Mouse (Mus musculus) adrenal gland, adult 18-20 months (tissue): ENCODE results near the gene Pde4b. TPM values are rescaled to one million over a fixed set of nuclear protein-coding genes. Genes with fewer than 3 reads are reported as not detected.

ENCODE experiments used
- DNase-seq, 2 experiments: peaks; one replicate each; pipeline ENCODE4 v3.0.0; 2021 to 2022; ENCODE audit warnings: low spot score in 2 of 2
- total RNA-seq, 2 experiments: library from RNA; stranded (reverse); gene quantifications; 1 replicate in 1 of 2; 2 replicates in 1 of 2; pipeline ENCODE4 v1.2.3; 2021

Gene Pde4b
- total RNA-seq, 2 experiments from 2014 or later: 3.8 to 5.4 TPM

- DNase-seq: no peak
Measured at GRCm38 (mm10) chr4:102172711-102173213, 85.4 kb downstream of the Pde4b start.

GRCm38 (mm10) chr4:102175985-102176384 lies 88.6 kb downstream of the Pde4b start:
- no peak for DNase-seq

GRCm38 (mm10) chr4:102177258-102177657 lies 89.9 kb downstream of the Pde4b start:
- no peak for DNase-seq

- no peak for DNase-seq
Measured at GRCm38 (mm10) chr4:102186888-102187287, 99.5 kb downstream of the Pde4b start.

- no peak for DNase-seq
Measured at GRCm38 (mm10) chr4:102197707-102198106, 110.4 kb downstream of the Pde4b start.

GRCm38 (mm10) chr4:102209773-102210172 lies 122.4 kb downstream of the Pde4b start:
- no peak for DNase-seq

GRCm38 (mm10) chr4:102226700-102227099 lies 139.4 kb downstream of the Pde4b start:
- no peak for DNase-seq

GRCm38 (mm10) chr4:102228953-102229586 lies 141.7 kb downstream of the Pde4b start:
- peak in 1 of 2 experiments; percentile 24 for DNase-seq

- no peak for DNase-seq
Measured at GRCm38 (mm10) chr4:102230898-102231297, 143.6 kb downstream of the Pde4b start.

GRCm38 (mm10) chr4:102233633-102234032 lies 146.3 kb downstream of the Pde4b start:
- DNase-seq: no peak

- DNase-seq: no peak
Measured at GRCm38 (mm10) chr4:102235151-102235550, 147.8 kb downstream of the Pde4b start.

GRCm38 (mm10) chr4:102239102-102239501 lies 151.8 kb downstream of the Pde4b start:
- no peak for DNase-seq

GRCm38 (mm10) chr4:102239657-102240390 lies 152.5 kb downstream of the Pde4b start:
- no peak for DNase-seq

- DNase-seq: no peak
Measured at GRCm38 (mm10) chr4:102240754-102241427, 153.5 kb downstream of the Pde4b start.

- no peak for DNase-seq
Measured at GRCm38 (mm10) chr4:102253994-102254393, 166.7 kb downstream of the Pde4b start.

GRCm38 (mm10) chr4:102254466-102255294 lies 167.3 kb downstream of the Pde4b start:
- no peak for DNase-seq

- DNase-seq: no peak
Measured at GRCm38 (mm10) chr4:102255295-102255670, 167.9 kb downstream of the Pde4b start.

GRCm38 (mm10) chr4:102256170-102256960 lies 169.0 kb downstream of the Pde4b start:
- no peak for DNase-seq

- DNase-seq: no peak
Measured at GRCm38 (mm10) chr4:102260216-102260615, 172.9 kb downstream of the Pde4b start.

GRCm38 (mm10) chr4:102272313-102272712 lies 185.0 kb downstream of the Pde4b start:
- DNase-seq: no peak
